ENCODE assay signal across 8 mouse cellular contexts in genomic region chr9:47530544-47530921, GRCm38 (mm10). TPM values are rescaled to one million over a fixed set of nuclear protein-coding genes. Genes with fewer than 3 reads are reported as not detected.
DNase-seq lines count a peak whose midpoint lies in the region; ATAC-seq lines count a peak whose summit lies in the region.

No protein-coding gene starts in this region.

- H3K4me3 ChIP-seq in heart, embryonic 13.5 days, result peak overlapping the region; percentile 71
- H3K4me3 ChIP-seq in liver, embryonic 13.5 days (replicated peaks), result peak overlapping the region; percentile 61

- H3K4me1 ChIP-seq in heart, embryonic 13.5 days, result peaks cover 30% of the 10 kb centered on the region
- peaks cover 21% of the 10 kb centered on the region for H3K4me1 ChIP-seq in liver, embryonic 13.5 days (replicated peaks)

- peak overlapping the region; percentile 86 for H3K9ac ChIP-seq in heart, embryonic 13.5 days
- peak overlapping the region; percentile 61 for H3K9ac ChIP-seq in liver, embryonic 13.5 days

- WGBS in heart, embryonic 13.5 days, result 1% methylated on average over 22 of the region's 30 CpGs
- under 1% methylated on average over 30 of the region's 30 CpGs for WGBS in liver, embryonic 13.5 days (ENCODE audit: insufficient replicate concordance)

- H3K27ac ChIP-seq in heart, embryonic 13.5 days (replicated peaks), result peak overlapping the region; percentile 41; the same call in 1 of the 2 replicates
- H3K27ac ChIP-seq in liver, embryonic 13.5 days, result no peak overlapping the region

- no peaks in the 10 kb centered on the region for H3K36me3 ChIP-seq in heart, embryonic 13.5 days
- H3K36me3 ChIP-seq in liver, embryonic 13.5 days, result no peaks in the 10 kb centered on the region

- H3K27me3 ChIP-seq in heart, embryonic 13.5 days (replicated peaks), result peaks cover 60% of the 10 kb centered on the region
- peaks cover 78% of the 10 kb centered on the region for H3K27me3 ChIP-seq in liver, embryonic 13.5 days

- no peak for DNase-seq in heart, adult 8-10 months (ENCODE audit: low spot score)
- peak; percentile 52 for DNase-seq in thymus, postnatal 4 days
- no peak for DNase-seq in thymus, postnatal 0 days (ENCODE audit: low spot score)
- no peak for DNase-seq in liver, embryonic 13.5 days
- no peak for DNase-seq in layer of hippocampus, postnatal 25 days (ENCODE audit: extremely low spot score in 1 of 2, low spot score in 1 of 2)
- DNase-seq in adrenal gland, adult 2 months, result no peak

- peak overlapping the region; percentile 99 for H3K4me2 ChIP-seq in heart, embryonic 13.5 days
- H3K4me2 ChIP-seq in liver, embryonic 13.5 days, result peak overlapping the region; percentile 71

- H3K9me3 ChIP-seq in heart, embryonic 13.5 days, result no peaks in the 10 kb centered on the region
- no peaks in the 10 kb centered on the region for H3K9me3 ChIP-seq in liver, embryonic 13.5 days (replicated peaks)

- no peak for ATAC-seq in heart, embryonic 13.5 days (ENCODE audit: extremely low read depth, insufficient number of reproducible peaks, low FRiP score, low TSS enrichment)
- ATAC-seq in liver, embryonic 13.5 days (ENCODE audit: low read depth), result peak; percentile 22
- ATAC-seq in inflammation-experienced regulatory T-cells, adult 6 months, result no peak

RNA-seq across cellular contexts. Expression of gene Cadm1, which starts 0.6 kb away (rescaled TPM):
- 15.8 and 16.0 TPM in 2 replicates for polyA plus RNA-seq in heart, embryonic 13.5 days (2015; fragmentation: Nextera tagmentation; extraction: Ambion mirVana)
- total RNA-seq in heart, adult 8-10 months (2022), result 1 to 10 TPM; 1.7 to 2.3 (median 2.1) TPM
- 7.8 and 9.0 TPM in 2 replicates for polyA plus RNA-seq in thymus, postnatal 0 days (2015; fragmentation: Nextera tagmentation; extraction: Ambion mirVana)
- 7.4 and 10.5 TPM in 2 replicates for polyA plus RNA-seq in liver, embryonic 13.5 days (2015; fragmentation: Nextera tagmentation; extraction: Ambion mirVana)
- under 1 TPM in 1 of 3 experiments, not detected in 2; 0.42 TPM for polyA plus RNA-seq in inflammation-experienced regulatory T-cells, adult 6 months (2017; shearing (Covaris generic))
- total RNA-seq in layer of hippocampus, postnatal 25 days (2021), result 100 to 1,000 TPM; 234 to 235 TPM
- total RNA-seq in adrenal gland, adult 2 months (2021), result 10 to 100 TPM; 33.5 to 47.7 TPM
- 6.6 and 7.3 TPM in 2 replicates for polyA plus RNA-seq in adrenal gland, adult 2 months (2012; rRNA removed)
